Mouse (Mus musculus) embryonic facial prominence, embryonic 11.5 days (tissue): ENCODE data around the gene Lhpp. TPM values are rescaled to one million over a fixed set of nuclear protein-coding genes. Genes with fewer than 3 reads are reported as not detected.

Source experiments
- ATAC-seq: fragments of 200-750 bp; cut with Nextera tagmentation; replicated peaks from 2 replicates; pipeline ENCODE4 v1.8.0; 2017; ENCODE audit warnings: low read depth; ENCODE audit not compliant: insufficient number of reproducible peaks, low FRiP score, low TSS enrichment
- DNase-seq: peaks from one replicate; pipeline ENCODE4 v3.0.0-alpha.2; 2015; ENCODE audit warnings: low spot score
- H3K27ac ChIP-seq: fragments of 300-500 bp; sonication (generic); replicated peaks from 2 replicates; pipeline ENCODE4 v1.5.1; 2014; ENCODE audit warnings: mild to moderate bottlenecking, low read depth, low read length, control low read depth
- H3K27me3 ChIP-seq: fragments of 300-500 bp; sonication (generic); 2 replicates; pipeline ENCODE4 v1.6.1; 2014; ENCODE audit warnings: mild to moderate bottlenecking, low read length, moderate library complexity, mixed read lengths; ENCODE audit not compliant: control insufficient read depth, insufficient read depth
- H3K36me3 ChIP-seq: fragments of 300-500 bp; sonication (generic); replicated peaks from 2 replicates; pipeline ENCODE4 v1.6.1; 2014; ENCODE audit warnings: low read depth, mild to moderate bottlenecking, low read length, moderate library complexity, mixed read lengths; ENCODE audit not compliant: control insufficient read depth, insufficient read depth
- H3K4me1 ChIP-seq: fragments of 300-500 bp; sonication (generic); 2 replicates; pipeline ENCODE4 v1.6.1; 2014; ENCODE audit warnings: low read length, mixed read lengths; ENCODE audit not compliant: control insufficient read depth, insufficient read depth
- H3K4me2 ChIP-seq: fragments of 300-500 bp; sonication (generic); 2 replicates; pipeline ENCODE4 v1.6.1; 2014; ENCODE audit warnings: low read depth, mild to moderate bottlenecking, control low read depth, low read length, moderate library complexity
- H3K4me3 ChIP-seq: fragments of 300-500 bp; sonication (generic); 2 replicates; pipeline ENCODE4 v1.5.1; 2014; ENCODE audit warnings: low read depth, low read length, control low read depth
- H3K9ac ChIP-seq: fragments of 300-500 bp; sonication (generic); replicated peaks from 2 replicates; pipeline ENCODE4 v1.6.1; 2014; ENCODE audit warnings: mild to moderate bottlenecking, control low read depth, low read length
- H3K9me3 ChIP-seq: fragments of 300-500 bp; sonication (generic); replicated peaks from 2 replicates; pipeline ENCODE4 v1.6.1; 2016; ENCODE audit warnings: mild to moderate bottlenecking, low read length, inconsistent platforms, mixed read lengths; ENCODE audit not compliant: control insufficient read depth
- WGBS: fragments of 180-500 bp; shearing (Covaris S2); extraction: QIAGEN DNeasy Blood & Tissue Kit; methylation state at CpG from one replicate; pipeline ENCODE4 v1.1.7; 2014; 5-methylcytosine and 5-hydroxymethylcytosine counted together
- polyA plus RNA-seq: library from polyadenylated mRNA; unstranded; fragments of >200 nt; fragmentation: Nextera tagmentation; extraction: Ambion mirVana; gene quantifications from 2 replicates; pipeline ENCODE4 v1.2.1, GENCODE M21; 2014

The Lhpp gene
- polyA plus RNA-seq, 1 experiment from 2014 or later: 15.5 TPM

- Histone ChIP-seq H3K4me2 (no peak overlapping the region), H3K9ac (no peak overlapping the region), H3K36me3 (no peaks in the 10 kb centered on the region), H3K4me1 (no peaks in the 10 kb centered on the region), H3K9me3 (no peaks in the 10 kb centered on the region), H3K27me3 (no peaks in the 10 kb centered on the region), H3K27ac (no peak overlapping the region), H3K4me3 (no peak overlapping the region)
- DNase-seq (no peak), ATAC-seq (no peak)
- WGBS: 82% methylated on average over 6 of the region's 6 CpGs
Observed at GRCm38 (mm10) chr7:132747096-132747495, 136.7 kb downstream of the Lhpp start.

DNA sequence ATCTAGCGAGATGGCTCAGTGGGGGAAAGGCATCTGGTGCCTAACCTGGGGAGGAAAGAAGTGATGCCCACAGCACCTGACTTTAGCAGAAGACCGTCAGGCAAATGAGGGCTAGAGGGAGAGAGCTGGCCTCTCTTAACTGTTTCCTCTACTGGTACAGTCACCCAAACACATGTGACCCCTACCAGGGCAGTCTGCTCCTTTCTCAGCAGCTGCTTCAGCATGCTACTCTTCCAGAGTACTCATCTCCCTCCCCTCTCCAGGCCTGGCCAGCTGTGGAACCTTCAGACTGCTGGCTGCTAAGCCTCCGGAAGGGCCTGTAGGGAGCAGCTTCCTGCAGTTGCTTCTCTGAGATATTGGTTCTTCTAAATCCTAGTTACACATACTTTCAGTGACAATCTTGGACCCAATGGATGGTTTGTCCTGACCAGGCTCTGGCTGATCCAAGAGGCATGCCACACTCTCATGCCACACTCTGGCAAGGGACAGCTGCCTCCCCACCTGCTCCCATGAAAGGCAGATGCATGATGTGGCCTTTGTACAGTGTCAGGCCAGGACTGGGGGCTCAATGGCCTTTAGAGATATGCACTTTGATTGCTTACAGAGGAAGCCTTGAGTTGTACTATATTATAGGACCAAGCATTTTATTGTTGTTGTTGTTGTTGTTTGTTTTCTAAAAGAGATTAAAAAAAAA lies 137.8 kb downstream of the Lhpp start:
- Histone ChIP-seq H3K36me3 (no peaks in the 10 kb centered on the region), H3K27ac (no peak overlapping the region), H3K9me3 (no peaks in the 10 kb centered on the region), H3K4me2 (no peak overlapping the region), H3K27me3 (no peaks in the 10 kb centered on the region), H3K9ac (no peak overlapping the region), H3K4me1 (no peaks in the 10 kb centered on the region), H3K4me3 (no peak overlapping the region)
- DNase-seq (no peak), ATAC-seq (no peak)
- 88% methylated on average over 3 of the region's 3 CpGs for WGBS

DNA sequence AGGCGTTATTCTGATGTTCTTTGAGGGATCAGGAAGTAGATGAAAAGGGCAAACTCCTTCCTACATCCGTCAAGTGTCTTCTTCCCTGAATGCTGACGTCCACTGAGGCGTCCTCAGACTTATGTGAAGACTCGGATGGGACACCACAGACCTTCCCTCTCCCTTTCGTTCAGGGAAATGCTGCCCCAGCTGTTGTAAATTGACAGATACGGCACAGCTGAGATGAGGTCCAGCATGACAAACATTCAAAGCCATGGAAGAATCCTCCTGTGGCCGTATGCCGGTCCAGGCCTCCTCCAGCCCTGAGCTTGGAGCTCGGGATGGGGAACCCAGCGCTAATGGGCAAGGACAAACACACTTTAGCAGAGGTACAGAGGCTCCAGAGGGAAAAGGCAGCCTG lies 139.1 kb downstream of the Lhpp start:
- Histone ChIP-seq H3K4me2 (no peak overlapping the region), H3K4me1 (peaks cover 7% of the 10 kb centered on the region)

GRCm38 (mm10) chr7:132751716-132752115 lies 141.3 kb downstream of the Lhpp start:
- Histone ChIP-seq H3K4me3 (no peak overlapping the region), H3K4me2 (no peak overlapping the region), H3K9ac (no peak overlapping the region), H3K4me1 (peaks cover 8% of the 10 kb centered on the region), H3K27ac (no peak overlapping the region), H3K36me3 (no peaks in the 10 kb centered on the region), H3K27me3 (no peaks in the 10 kb centered on the region), H3K9me3 (no peaks in the 10 kb centered on the region)
- ATAC-seq (no peak), DNase-seq (no peak)
- WGBS: 66% methylated on average over 2 of the region's 2 CpGs

More for the DNA sequence above, 139.1 kb downstream of the Lhpp start:
- Histone ChIP-seq H3K4me3 (no peak overlapping the region), H3K9me3 (no peaks in the 10 kb centered on the region), H3K27me3 (no peaks in the 10 kb centered on the region), H3K27ac (no peak overlapping the region), H3K36me3 (no peaks in the 10 kb centered on the region), H3K9ac (no peak overlapping the region)
- ATAC-seq (no peak), DNase-seq (no peak)
- 93% methylated on average over 11 of the region's 11 CpGs for WGBS

DNA sequence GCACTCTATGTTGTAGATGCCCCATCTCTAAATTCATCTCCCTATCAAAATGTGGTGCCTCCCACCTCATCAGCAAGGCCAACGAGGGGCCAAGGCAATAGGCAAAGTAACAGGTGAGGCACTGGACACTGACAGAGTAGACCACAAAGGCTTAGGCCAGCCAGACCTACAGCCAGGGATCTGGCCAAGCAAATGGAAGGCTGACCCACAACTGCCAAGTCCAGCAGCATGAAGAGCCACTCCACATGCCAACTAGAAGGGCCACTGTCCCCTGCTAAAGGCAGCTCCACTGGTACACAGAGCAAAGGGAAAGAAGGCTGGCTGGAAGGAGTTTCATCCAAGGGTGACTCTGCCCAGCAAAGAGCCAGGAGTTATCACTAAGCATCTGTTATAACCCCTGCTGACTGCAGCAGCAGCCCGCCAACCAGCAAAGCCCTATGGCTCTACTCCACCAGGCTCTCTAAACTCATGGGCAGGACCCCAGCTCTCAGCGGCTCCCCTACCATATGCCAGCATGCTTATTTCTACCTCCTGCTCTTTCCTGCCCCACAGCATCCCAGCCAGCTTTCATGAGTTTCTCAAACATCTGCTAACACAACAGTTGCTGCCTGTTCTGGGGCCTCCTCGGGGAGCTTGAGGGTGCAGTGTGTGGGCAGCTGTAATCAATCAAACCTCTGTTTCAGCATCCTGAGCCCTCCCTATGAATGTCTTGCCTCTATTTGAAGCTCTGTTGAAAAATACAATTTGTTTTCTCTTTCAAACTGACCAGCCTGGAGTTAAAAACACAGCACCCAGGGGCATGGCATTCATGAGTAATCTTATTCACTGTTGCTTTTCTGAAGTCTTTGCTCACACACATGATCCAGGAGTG lies 143.3 kb downstream of the Lhpp start:
- ATAC-seq (peak; percentile 73), DNase-seq (peak; percentile 64)
- Histone ChIP-seq H3K4me1 (peaks cover 8% of the 10 kb centered on the region), H3K4me3 (no peak overlapping the region), H3K9me3 (no peaks in the 10 kb centered on the region), H3K9ac (no peak overlapping the region), H3K4me2 (no peak overlapping the region), H3K27me3 (no peaks in the 10 kb centered on the region), H3K27ac (peak overlapping the region; percentile 67), H3K36me3 (peaks cover 4% of the 10 kb centered on the region)
- 45% methylated on average over 4 of the region's 4 CpGs for WGBS

DNA sequence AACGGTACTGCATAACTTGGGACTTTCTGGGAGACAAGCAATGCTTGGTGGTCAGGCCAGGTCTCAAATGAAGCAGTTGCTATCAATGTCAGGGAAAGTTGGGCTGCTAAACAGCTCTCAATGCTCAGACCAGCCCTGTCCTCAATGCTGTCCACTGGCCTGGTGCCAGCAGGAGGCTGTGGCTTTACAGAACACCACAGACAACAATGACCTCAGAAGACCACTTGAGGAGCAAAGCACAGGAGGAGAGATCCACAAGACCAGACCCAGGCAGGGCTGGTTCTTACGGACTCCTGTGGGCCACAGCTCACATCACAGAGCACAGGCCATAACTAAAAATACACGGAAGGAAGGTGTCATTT lies 143.9 kb downstream of the Lhpp start:
- DNase-seq: peak; percentile 21
- WGBS: 40% methylated on average over 3 of the region's 3 CpGs
- Histone ChIP-seq H3K9me3 (no peaks in the 10 kb centered on the region), H3K9ac (no peak overlapping the region), H3K4me3 (no peak overlapping the region), H3K27ac (peak overlapping the region; percentile 67), H3K36me3 (peaks cover 4% of the 10 kb centered on the region), H3K4me1 (peaks cover 8% of the 10 kb centered on the region), H3K4me2 (no peak overlapping the region), H3K27me3 (no peaks in the 10 kb centered on the region)
- ATAC-seq: no peak

Other genes starting within 250 kb of the Lhpp start
- 160 and 161 TPM in 2 replicates for gene Oat, start 34.2 kb upstream of the Lhpp start, polyA plus RNA-seq
- 0.81 TPM in 1 of 2 replicates, not detected in the other for gene Nkx1-2, start 11.0 kb upstream of the Lhpp start, polyA plus RNA-seq
- 11.8 and 16.0 TPM in 2 replicates for gene Fam53b, start 203.2 kb downstream of the Lhpp start, polyA plus RNA-seq
- 84.1 and 90.8 TPM in 2 replicates for gene Eef1akmt2, start 242.0 kb downstream of the Lhpp start, polyA plus RNA-seq
- 39.3 and 41.3 TPM in 2 replicates for gene Abraxas2, start 248.6 kb downstream of the Lhpp start, polyA plus RNA-seq